Mouse (Mus musculus): ENCODE results near the gene Olfr763. TPM values are rescaled to one million over a fixed set of nuclear protein-coding genes. Genes with fewer than 3 reads are reported as not detected.
"Not testable (repeated sequence)": the region's sequence is repeated elsewhere in the genome, so short reads cannot be mapped to it uniquely, and the experiment has no call there.

Olfr763 gene
- total RNA-seq (2021), result not detected

- intact Hi-C loops (cut with DNase I), result no loop called here
- no peak for DNase-seq
These were observed at the start of gene Olfr763 for GRCm38 (mm10) chr10:129010288-129010841. Olfr763 (plus strand) TSS chr10:129010791.

DNA sequence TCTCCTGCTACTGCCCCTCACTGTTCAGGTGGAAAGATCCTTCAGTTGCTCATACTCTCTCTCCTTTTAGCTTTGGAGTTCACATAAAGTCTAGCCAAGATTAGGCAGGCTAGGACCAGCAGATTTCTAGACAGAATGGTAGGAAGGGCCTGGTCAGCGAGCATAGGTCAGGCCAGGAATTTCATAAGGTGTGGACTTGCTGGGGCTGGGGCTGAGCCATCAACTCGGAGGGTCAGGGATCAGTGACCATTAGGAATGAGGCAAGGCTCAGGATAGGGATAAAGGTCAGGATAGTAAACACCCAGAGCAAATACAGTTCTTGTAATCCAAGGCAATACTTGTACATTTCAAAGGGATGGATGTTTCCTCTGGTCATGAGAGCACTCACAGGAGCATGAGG lies 45.6 kb upstream of the Olfr763 start:
- intact Hi-C loops (cut with DNase I), result no loop called here
- DNase-seq, result no peak

DNA sequence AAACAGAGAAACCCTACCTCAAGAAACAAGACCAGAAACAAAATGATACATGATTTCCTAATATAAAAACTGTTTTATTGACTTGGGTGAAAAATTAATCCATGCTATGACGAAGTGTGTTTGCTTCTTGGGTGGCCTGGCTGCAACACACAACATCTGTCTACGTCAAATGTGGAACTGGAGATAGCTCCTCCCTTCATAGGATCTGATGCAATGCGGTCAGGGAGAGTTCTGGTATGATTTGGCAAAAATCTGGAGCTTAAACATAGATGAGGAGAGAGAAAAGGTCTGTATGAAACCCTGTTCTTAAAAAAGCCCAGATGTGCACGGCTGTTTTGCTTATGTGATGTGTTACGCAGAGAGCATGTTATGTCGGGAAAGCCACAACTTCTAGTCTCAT lies 44.7 kb upstream of the Olfr763 start:
- intact Hi-C loops (cut with DNase I), result no loop called here

GRCm38 (mm10) chr10:128968341-128968749 lies 42.2 kb upstream of the Olfr763 start:
- intact Hi-C loops (cut with DNase I), result no loop called here
- DNase-seq, result no peak

More for the DNA sequence above, 44.7 kb upstream of the Olfr763 start:
- DNase-seq, result no peak

DNA sequence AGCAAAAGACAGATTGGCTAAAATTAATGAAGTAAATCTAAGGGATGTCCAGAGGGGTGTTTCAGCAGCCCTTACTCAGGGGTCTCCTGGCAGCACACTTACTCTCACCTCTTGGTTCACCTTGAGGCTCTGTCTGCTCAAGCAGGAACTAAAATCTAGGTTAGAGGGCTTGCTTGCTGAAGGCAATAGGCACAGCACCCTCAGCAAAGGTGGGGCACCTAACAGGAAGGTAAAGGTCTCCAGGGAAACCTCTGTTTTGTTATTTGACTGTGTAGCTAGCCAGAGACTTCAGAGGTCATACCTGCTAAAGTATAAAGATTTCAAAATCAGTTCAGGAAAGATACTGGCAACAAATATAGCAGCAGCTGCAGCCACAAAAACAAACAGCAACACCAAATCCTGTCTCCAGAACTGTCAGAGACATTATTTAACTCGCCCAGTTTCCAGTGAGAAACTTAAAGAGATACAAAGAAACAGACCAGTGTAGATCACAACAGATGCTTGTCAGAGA lies 39.8 kb upstream of the Olfr763 start:
- DNase-seq, result no peak
- intact Hi-C loops (cut with DNase I), result loop anchor here (10.0 kb wide), 1 partner anchor 126 kb away; no protein-coding TSS in a partner anchor

DNA sequence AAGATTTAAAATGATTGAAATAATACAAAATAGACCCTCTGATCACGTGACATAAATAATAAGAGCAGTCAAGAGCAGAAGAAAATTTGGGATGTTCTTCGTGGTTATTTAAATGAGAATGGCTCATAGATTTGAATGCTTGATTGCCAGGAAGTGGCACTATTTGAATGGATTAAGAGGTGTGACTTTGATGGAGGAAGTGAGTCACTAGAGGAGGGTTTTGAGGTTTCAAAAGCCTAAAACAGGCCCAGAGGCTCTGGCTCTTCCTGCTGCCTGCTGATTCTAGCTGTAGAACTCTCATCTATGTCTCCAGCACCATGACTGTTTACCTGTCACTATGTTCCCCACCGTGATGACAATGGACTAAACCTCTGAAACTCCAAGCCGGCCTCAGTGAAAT lies 37.8 kb upstream of the Olfr763 start:
- no peak for DNase-seq
- intact Hi-C loops (cut with DNase I), result loop anchor here (10.0 kb wide), 1 partner anchor 128 kb away; no protein-coding TSS in a partner anchor

DNA sequence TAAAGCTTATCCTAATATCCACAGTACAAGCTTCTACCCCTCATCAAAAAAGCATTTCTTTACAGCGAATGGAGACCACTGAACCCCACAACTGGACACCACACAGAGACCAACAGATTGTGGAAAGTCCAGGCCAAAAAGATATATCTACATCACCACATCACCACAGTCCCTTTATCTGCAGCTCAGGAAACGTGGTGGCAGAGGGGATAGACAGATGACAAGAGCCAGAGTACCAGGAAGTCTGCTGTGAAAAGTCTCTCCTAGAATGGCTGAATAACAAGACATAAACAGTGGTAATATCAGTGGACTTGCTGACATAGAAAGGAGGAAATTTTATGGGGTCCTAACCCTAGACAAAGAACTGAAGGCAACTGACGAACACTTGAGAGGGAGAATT lies 34.2 kb upstream of the Olfr763 start:
- DNase-seq, result no peak
- intact Hi-C loops (cut with DNase I), result loop anchor here (10.0 kb wide), 1 partner anchor 132 kb away; no protein-coding TSS in a partner anchor

GRCm38 (mm10) chr10:128977522-128978114 lies 33.0 kb upstream of the Olfr763 start:
- intact Hi-C loops (cut with DNase I), result loop anchor here (10.0 kb wide), 1 partner anchor 133 kb away; no protein-coding TSS in a partner anchor

GRCm38 (mm10) chr10:128980644-128981365 lies 29.8 kb upstream of the Olfr763 start:
- intact Hi-C loops (cut with DNase I), result no loop called here
- DNase-seq, result no peak

More at GRCm38 (mm10) chr10:128977522-128978114, 33.0 kb upstream of the Olfr763 start:
- peak; percentile 66 for DNase-seq

DNA sequence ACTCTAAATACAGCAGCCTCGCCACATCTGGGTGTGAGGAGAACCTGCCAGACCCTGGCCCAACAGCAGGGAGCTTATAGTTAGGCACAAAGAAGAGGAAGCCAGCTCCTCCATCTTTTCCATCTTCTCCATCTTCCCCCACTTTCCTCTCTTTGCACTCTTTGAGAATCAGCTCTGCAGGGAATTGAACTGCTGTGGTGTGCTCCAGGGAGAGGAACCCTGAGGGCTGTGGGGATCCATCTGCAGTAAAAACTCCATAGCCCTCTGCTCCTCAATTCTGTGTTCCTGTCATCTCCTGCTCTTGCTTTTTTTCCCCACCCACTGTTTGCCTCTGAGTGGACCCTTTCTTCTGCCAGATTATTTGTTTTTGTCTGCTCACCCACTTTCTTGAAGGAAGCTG lies 21.5 kb upstream of the Olfr763 start, which contains the start of gene Olfr9:
Gene Olfr9 (plus strand): TSS at position 301 of the 400 bp plus-strand sequence.
- DNase-seq; intact Hi-C loops (cut with DNase I): not testable (repeated sequence)

GRCm38 (mm10) chr10:128990129-128990850 lies 20.3 kb upstream of the Olfr763 start:
- DNase-seq; intact Hi-C loops (cut with DNase I): not testable (repeated sequence)

DNA sequence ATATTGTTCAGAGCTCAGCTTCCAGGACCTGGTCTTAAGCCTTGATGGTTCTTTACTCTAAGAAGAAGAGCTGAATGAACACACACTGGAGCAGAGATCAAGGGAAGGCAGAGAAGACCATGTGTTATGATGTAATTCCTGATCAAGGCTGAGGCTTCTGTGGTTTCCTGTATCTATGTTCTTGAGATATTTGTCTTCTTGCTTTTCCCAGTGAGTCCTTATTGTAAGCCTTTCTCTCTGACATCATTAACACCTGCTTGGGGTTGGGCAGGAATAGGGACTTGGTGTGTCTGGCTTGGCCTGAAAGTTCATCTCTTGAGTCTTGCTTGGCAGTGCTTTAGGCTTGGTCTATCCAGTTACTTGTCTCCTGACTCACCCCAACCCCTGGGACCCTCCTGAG lies 19.6 kb upstream of the Olfr763 start:
- DNase-seq, result no peak
- intact Hi-C loops (cut with DNase I), result no loop called here

GRCm38 (mm10) chr10:128995796-128996195 lies 14.8 kb upstream of the Olfr763 start:
- intact Hi-C loops (cut with DNase I), result no loop called here
- no peak for DNase-seq

- intact Hi-C loops (cut with DNase I), result no loop called here
- no peak for DNase-seq
These were observed 14.0 kb upstream of the Olfr763 start for GRCm38 (mm10) chr10:128996523-128997040.

DNA sequence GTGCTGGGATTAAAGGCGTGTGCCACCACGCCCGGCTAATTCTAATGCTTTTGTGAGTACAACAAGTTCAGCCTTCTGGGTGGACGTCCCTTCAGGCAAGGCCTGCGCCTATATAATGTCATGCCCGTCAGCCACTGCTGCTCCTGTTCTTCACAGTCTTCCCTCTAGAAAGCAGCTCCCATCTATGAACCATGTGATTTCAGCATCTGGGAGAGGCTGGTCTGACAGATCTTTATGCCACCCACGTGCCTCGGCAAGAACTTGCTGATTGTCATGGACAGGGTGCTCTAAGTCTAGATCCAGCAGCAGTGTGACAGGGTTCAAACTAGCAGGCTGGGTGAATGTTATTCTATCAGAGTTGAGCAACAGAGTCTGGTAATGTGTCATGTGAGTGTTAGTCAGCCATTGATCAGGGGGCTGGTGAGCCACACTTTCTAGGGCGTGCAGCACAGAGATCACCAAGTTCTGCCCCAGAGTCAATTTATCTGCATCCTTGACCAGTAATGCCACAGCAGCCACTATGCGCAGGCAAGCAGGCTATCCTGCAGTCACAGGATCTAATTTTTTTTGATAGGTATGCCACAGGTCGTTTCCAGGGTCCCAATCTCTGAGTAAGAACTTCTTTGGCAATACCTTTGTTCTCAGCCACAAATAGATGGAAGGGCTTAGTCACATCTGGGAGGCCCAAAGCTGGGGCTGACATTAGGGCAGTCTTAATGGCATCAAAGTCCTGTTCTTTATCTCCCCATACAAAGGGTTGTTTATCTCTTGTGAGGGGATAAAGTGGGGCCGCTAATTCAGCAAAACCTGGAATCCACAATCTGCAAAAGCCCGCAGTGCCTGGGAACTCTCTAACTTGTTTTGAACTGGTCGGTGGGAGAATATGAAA lies 6.3 kb upstream of the Olfr763 start:
- no peak for DNase-seq
- intact Hi-C loops (cut with DNase I), result no loop called here

GRCm38 (mm10) chr10:129011511-129011910 lies 920 bp downstream of the Olfr763 start:
- intact Hi-C loops (cut with DNase I); DNase-seq: not testable (repeated sequence)

DNA sequence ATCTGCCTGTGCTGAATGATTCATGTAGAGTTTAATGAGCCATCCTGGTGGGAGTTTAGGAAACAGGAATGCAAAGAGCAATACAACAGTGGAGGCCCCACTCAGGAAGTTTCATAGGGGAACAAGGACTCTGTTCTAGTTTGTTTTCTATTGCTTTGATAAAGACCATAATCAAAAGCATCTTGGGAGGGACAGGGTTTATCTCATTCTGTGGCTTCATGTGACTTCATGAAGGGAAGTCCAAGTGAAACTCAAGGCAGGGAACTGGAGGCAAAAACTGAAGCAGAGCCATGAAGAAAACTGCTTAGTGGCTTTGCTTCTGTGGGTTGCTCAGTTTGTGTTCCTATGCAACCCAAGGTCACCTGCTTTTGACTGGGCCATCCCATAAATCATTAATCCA lies 3.9 kb downstream of the Olfr763 start:
- DNase-seq, result no peak
- intact Hi-C loops (cut with DNase I), result no loop called here

- intact Hi-C loops (cut with DNase I), result no loop called here
- no peak for DNase-seq
These were observed 12.7 kb downstream of the Olfr763 start for GRCm38 (mm10) chr10:129023319-129023718.

DNA sequence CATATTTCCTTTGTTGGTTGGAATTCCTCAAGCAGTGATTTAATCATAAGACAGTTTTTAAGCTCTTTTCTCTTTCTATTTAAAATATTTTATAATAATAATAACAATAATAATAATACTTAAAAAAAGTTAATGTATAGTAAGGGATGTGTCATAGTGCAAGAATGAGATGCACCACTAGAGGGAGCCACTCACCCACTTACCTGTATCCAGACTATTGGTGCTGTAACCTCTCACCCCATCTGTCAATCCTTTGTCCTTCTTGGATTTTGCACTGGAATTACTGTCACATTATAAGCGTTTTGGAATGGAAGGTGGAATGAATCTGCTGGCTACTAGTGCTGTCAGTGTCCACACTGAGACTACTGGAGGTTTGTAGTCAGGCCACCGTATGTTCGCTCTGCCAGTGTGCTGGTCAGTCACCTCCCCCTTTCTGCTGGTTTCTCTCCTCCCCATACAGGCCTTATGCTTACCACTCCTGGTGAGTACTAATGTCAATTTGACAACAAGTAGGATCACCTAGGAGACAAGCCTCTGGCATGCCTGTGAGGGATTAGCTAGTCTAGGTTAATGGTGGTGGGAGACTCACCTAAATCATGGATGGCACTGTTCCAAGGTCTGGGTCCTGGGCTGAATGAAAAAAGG lies 15.5 kb downstream of the Olfr763 start:
- intact Hi-C loops (cut with DNase I), result loop anchor here (2.0 kb wide), 1 partner anchor 1067 kb away; no protein-coding TSS in a partner anchor
- peak; percentile 62 for DNase-seq

Measured in left cerebral cortex, postnatal 4 days (tissue).